9 mouse cellular contexts compared by ENCODE assay signal in the genomic region with DNA sequence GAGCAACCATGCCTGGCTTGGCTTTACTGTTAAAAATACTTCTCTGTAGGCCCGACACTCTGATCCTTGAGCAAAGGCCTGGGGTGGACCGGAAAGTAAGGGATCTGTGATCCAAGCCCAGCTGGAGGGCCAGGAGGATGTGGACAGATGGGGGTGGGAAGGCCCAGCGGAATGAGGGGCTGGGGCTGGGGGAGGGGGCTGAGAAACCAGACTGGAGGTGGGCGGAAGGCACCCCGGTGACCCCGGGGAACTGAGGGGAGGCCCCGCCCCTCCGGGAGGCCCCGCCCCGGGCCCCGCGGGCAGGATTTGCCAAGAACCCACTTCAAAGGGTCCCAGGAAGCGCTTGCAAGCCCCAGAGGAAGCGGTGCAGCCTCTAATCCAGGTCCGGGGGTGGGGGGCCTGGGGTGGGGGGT. TPM values are rescaled to one million over a fixed set of nuclear protein-coding genes. Genes with fewer than 3 reads are reported as not detected.
DNase-seq lines count a peak whose midpoint lies in the region; TF ChIP-seq lines count a peak whose summit lies in the region.
"Had no signal": no experiment of that assay in that cellular context is flagged by ENCODE, and none has a peak within 500 bp of the region (broad histone marks: within the 10 kb centered on the region; RNA-seq: fewer than 3 reads in every experiment).

No protein-coding gene starts in this region.

- DNase-seq in heart, embryonic 10.5 days (ENCODE audit: low spot score) = no peak
- DNase-seq in heart, postnatal 4 days = no peak
- no peak for DNase-seq in ES-E14 (ENCODE audit: low read depth, low spot score)
- peak; percentile 73 for DNase-seq in limb, embryonic 10.5 days (ENCODE audit: low spot score)
- DNase-seq in neural tube, embryonic 10.5 days (ENCODE audit: extremely low spot score, low spot score) = peak; percentile 40
- no peak for DNase-seq in testis, postnatal 10 days (ENCODE audit: low spot score)
- DNase-seq in ovary, postnatal 36 days (ENCODE audit: low spot score) = no peak
- no peak for DNase-seq in MN1 (ENCODE audit: low spot score)

- H3K9ac ChIP-seq in ES-E14 (ENCODE audit: insufficient read depth, low read depth, low read length, poor library complexity, severe bottlenecking) = peak overlapping the region; percentile 7; the same call in 1 of the 2 replicates

- H3K9me3 ChIP-seq in heart, embryonic 10.5 days = no peaks in the 10 kb centered on the region
- H3K9me3 ChIP-seq in ES-E14 (ENCODE audit: control insufficient read depth, insufficient read depth, low read depth, low read length) = no peaks in the 10 kb centered on the region
- no peaks in the 10 kb centered on the region for H3K9me3 ChIP-seq in limb, embryonic 10.5 days (replicated peaks)

- peaks cover 54% of the 10 kb centered on the region for H3K4me1 ChIP-seq in heart, embryonic 10.5 days
- H3K4me1 ChIP-seq in ES-E14 (ENCODE audit: control insufficient read depth in 2 of 2, insufficient read depth in 2 of 2, low read length in 2 of 2, poor library complexity in 1 of 2) = peaks cover 19 to 45% of the 10 kb centered on the region in 2 experiments
- peaks cover 85% of the 10 kb centered on the region for H3K4me1 ChIP-seq in limb, embryonic 10.5 days

- H3K36me3 ChIP-seq in heart, embryonic 10.5 days = no peaks in the 10 kb centered on the region
- peaks cover 8% of the 10 kb centered on the region; the same call in 1 of the 2 replicates for H3K36me3 ChIP-seq in ES-E14 (ENCODE audit: control insufficient read depth, insufficient read depth, low read length, poor library complexity, severe bottlenecking)
- no peaks in the 10 kb centered on the region for H3K36me3 ChIP-seq in limb, embryonic 10.5 days

- WGBS in heart, embryonic 10.5 days = 5% methylated on average over 12 of the region's 15 CpGs
- WGBS in limb, embryonic 10.5 days = 2% methylated on average over 15 of the region's 15 CpGs

- peak overlapping the region; percentile 47 for H3K4me3 ChIP-seq in heart, embryonic 10.5 days
- H3K4me3 ChIP-seq in ES-E14 (ENCODE audit: insufficient read depth in 1 of 2, low read depth in 1 of 2, low read length in 2 of 2, poor library complexity in 1 of 2, severe bottlenecking in 1 of 2) = peak overlapping the region in 1 of 2 experiments; percentile 66; a peak in 2 of 4 replicates
- H3K4me3 ChIP-seq in limb, embryonic 10.5 days = peak overlapping the region; percentile 45

- peaks cover 89% of the 10 kb centered on the region for H3K27me3 ChIP-seq in heart, embryonic 10.5 days (ENCODE audit: insufficient read depth, poor library complexity, severe bottlenecking)
- H3K27me3 ChIP-seq in limb, embryonic 10.5 days (ENCODE audit: low read depth, poor library complexity, severe bottlenecking) = peaks cover 91% of the 10 kb centered on the region

- in situ Hi-C loops in ES-E14 (cut with MboI; ENCODE audit: low sequenced_read_pairs in 2 of 2, unreplicated experiment in 2 of 2) = no loop called here

- H3K27ac ChIP-seq in heart, embryonic 10.5 days = peak overlapping the region; percentile 70
- H3K27ac ChIP-seq in ES-E14 (ENCODE audit: insufficient read depth, low read depth, low read length, poor library complexity, severe bottlenecking) = peak overlapping the region; percentile 63; the same call in 1 of the 2 replicates
- peak overlapping the region; percentile 80 for H3K27ac ChIP-seq in limb, embryonic 10.5 days

TF ChIP-seq in ES-E14, 5 proteins besides CTCF, POLR2A, EP300 and RAD21:
- no peak for TF ChIP-seq MAFK (IDR thresholded peaks at IDR 0.05; ENCODE audit: insufficient read depth, low read depth, low read length)
- TF ChIP-seq HCFC1 (IDR thresholded peaks at IDR 0.05; ENCODE audit: borderline replicate concordance, insufficient read depth, low read length) = no peak
- no peak for TF ChIP-seq ZNF384 (IDR thresholded peaks at IDR 0.05; ENCODE audit: low read depth, low read length)
- TF ChIP-seq ZC3H11A (IDR thresholded peaks at IDR 0.05; ENCODE audit: borderline replicate concordance, low read depth, low read length) = no peak
- no peak for TF ChIP-seq CHD2 (IDR thresholded peaks at IDR 0.05; ENCODE audit: low read depth, low read length)

RNA-seq across cellular contexts. Expression of a gene that starts 5.3 kb away (rescaled TPM):
- 5.2 and 6.3 TPM in 2 replicates for polyA plus RNA-seq in heart, embryonic 10.5 days (2016; fragmentation: Nextera tagmentation; extraction: Ambion mirVana)
- total RNA-seq in heart, postnatal 4 days (2021) = 10 to 100 TPM; 10.1 to 10.9 TPM
- 256 and 507 TPM in 2 replicates for total RNA-seq in ES-E14 (2012; rRNA removed)
- polyA plus RNA-seq in limb, embryonic 10.5 days (2016; fragmentation: Nextera tagmentation; extraction: Ambion mirVana) = 4.6 and 5.6 TPM in 2 replicates

RNA-seq across cellular contexts. Expression of a gene that starts 56.5 kb away (rescaled TPM):
- polyA plus RNA-seq in heart, embryonic 10.5 days (2016; fragmentation: Nextera tagmentation; extraction: Ambion mirVana) = 1.2 and 3.7 TPM in 2 replicates
- total RNA-seq in heart, postnatal 4 days (2021) = 1 to 10 TPM; 4.6 to 5.1 TPM
- total RNA-seq in ES-E14 (2012; rRNA removed) = 1.7 and 2.3 TPM in 2 replicates
- polyA plus RNA-seq in limb, embryonic 10.5 days (2016; fragmentation: Nextera tagmentation; extraction: Ambion mirVana) = 3.7 and 4.7 TPM in 2 replicates
- total RNA-seq: neutrophil, adult 5-6 weeks had no signal

Comparison
In these comparisons a context has a peak if more than half of its experiments do, and no peak if none do; other contexts are left out.
1. DNase-seq: peak in limb, embryonic 10.5 days (single experiment) and neural tube, embryonic 10.5 days (single experiment); none in heart, embryonic 10.5 days (single experiment), heart, postnatal 4 days (single experiment), ES-E14 (single experiment), testis, postnatal 10 days (single experiment), ovary, postnatal 36 days (single experiment) and MN1 (single experiment).
2. RNA of a gene that starts 5.3 kb away (total RNA-seq): 256 to 507 TPM in ES-E14; 10.1 to 10.9 TPM in heart, postnatal 4 days; every median in the first group is over 10 times any median in the second.
3. Peak in every context shown above with its lines, with median percentiles within 50 percentile points of each other: H3K27ac ChIP-seq.